Mouse (Mus musculus) layer of hippocampus, adult 2 months (tissue): ENCODE data around the gene Gns. TPM values are rescaled to one million over a fixed set of nuclear protein-coding genes. Genes with fewer than 3 reads are reported as not detected.

Source experiments
- DNase-seq, 2 experiments: peaks; one replicate each; pipeline ENCODE4 v3.0.0; 2022; ENCODE audit warnings: low spot score in 2 of 2
- H3K27ac ChIP-seq: fragments of 200-600 bp; 2 replicates; pipeline ENCODE4 v1.8.1; 2022
- H3K4me3 ChIP-seq: fragments of 200-600 bp; 2 replicates; pipeline ENCODE4 v1.8.1; 2022; ENCODE audit warnings: mild to moderate bottlenecking
- CTCF ChIP-seq: fragments of 200-600 bp; conservative IDR thresholded peaks from 2 replicates; pipeline ENCODE4 v1.8.1; 2022; ENCODE audit warnings: antibody characterized with exemption, mild to moderate bottlenecking, moderate library complexity
- total RNA-seq, 2 experiments: library from RNA; stranded (reverse); gene quantifications; 2 replicates each; pipeline ENCODE4 v1.2.3; 2021

The Gns gene
- total RNA-seq, 2 experiments from 2014 or later: 78.8 to 83.5 TPM

GRCm38 (mm10) chr10:121342260-121342659 is 22.6 kb upstream of the Gns start:
- Histone ChIP-seq H3K4me3 (no peak overlapping the region), H3K27ac (no peak overlapping the region)
- DNase-seq: no peak
- TF ChIP-seq CTCF: no peak

DNA sequence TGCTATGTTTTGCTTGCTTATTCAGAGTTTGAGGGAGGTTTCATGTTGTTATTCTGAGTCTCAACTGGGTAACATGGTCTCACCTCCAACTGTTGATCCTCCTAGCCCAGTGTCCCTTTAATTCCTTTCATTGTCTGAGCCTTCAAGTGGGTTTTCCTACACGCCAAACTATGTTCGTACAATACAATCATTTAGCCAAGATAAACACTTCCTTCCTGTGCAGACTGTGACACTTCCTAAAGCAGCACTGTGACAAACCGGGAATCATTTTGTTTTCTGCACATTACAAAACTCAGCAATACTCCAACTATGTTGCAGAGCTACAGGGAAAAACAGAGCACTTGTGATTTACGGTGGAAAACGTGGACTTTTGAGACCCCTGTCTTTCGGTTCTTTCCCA is 21.0 kb upstream of the Gns start:
- H3K27ac ChIP-seq: no peak overlapping the region
- DNase-seq: no peak
- no peak for TF ChIP-seq CTCF
- H3K4me3 ChIP-seq: no peak overlapping the region

GRCm38 (mm10) chr10:121349244-121349643 is 15.6 kb upstream of the Gns start:
- DNase-seq: no peak
- Histone ChIP-seq H3K27ac (no peak overlapping the region), H3K4me3 (no peak overlapping the region)
- no peak for TF ChIP-seq CTCF

GRCm38 (mm10) chr10:121350357-121351065 is 14.4 kb upstream of the Gns start:
- peak overlapping the region; percentile 57 for H3K4me3 ChIP-seq
- DNase-seq: no peak
- TF ChIP-seq CTCF: no peak
- no peak overlapping the region for H3K27ac ChIP-seq

DNA sequence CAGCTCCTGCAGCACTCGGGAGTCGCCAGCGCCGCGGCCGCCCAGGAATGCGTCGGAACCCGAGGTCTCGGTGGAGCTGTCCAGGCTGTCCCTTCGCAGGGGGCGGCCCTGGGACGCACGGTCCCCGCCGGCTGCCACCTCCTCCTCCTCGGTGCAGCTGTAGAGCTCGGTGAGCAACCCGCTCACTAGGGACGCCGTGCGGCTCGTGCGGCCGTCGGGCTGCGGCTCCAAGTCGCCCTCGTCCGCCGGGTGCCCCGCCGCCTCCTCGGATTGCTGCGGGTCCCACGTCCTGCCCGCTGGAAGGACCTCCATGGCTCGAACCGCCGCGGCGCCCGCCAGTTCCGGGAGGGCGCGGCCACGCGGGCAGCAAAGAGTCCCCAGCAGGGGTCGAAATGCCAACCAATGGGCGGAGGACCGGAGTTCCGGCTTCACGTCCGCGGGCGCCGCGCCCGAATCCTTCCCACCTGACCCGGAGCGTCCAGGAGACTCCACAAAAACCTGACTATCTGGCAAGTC is 13.8 kb upstream of the Gns start, which contains the start of gene Tbc1d30:
Gene Tbc1d30 (minus strand): TSS at position 213 of the 516 bp plus-strand sequence.
- Histone ChIP-seq H3K27ac (no peak within 1 kb of the TSS), H3K4me3 (peak within 1 kb of the TSS; percentile 57)
- no peak for DNase-seq
- TF ChIP-seq CTCF: no peak

DNA sequence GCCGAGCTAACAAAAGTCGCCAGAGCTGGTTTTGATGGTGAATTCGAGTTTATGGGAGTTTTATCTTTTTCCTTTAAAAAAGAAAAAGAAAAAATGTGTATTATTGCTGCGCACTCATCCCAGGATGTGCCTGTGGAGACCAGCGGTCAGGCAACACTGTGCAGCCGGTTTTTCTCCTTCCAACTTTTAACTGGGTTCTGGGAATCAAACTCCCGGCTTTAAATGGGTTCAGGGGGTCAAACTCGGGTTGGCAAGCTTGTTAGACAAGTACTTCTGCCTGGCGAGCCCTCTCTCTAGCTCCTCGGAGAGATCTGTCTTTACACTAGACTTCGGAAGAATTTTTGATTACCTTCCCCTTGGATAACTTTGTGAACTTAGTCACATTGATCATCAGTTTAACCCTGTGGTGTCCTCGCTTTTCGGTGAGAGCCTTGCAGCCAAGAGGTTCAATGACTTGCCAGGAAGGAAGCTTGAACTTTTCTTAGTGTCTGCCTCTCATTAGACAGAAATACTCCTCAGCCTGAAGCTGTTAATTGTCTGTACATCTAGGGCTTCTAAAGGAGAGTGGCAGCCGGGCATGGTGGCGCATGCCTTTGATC is 13.1 kb upstream of the Gns start:
- no peak for TF ChIP-seq CTCF
- DNase-seq: no peak
- Histone ChIP-seq H3K27ac (no peak overlapping the region), H3K4me3 (peak overlapping the region; percentile 57; the same call in 1 of the 2 replicates)

DNA sequence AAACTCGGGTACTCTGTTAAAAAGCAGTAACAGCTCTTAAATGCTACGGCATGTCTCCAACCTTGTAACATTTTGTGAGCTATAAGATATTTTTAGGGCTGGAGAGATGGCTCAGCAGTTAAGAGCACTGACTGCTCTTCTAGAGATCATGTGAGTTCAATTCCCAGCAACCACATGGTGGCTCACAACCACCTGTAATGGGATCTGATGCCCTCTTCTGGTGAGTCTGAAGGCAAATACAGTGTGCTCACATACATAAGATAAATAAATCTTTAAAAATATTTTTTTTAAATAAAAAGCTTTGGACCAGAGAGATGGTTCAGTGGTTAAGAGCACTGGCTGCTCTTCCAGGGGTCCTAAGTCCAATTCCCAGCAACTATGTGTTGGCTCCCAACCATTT is 4.5 kb upstream of the Gns start:
- Histone ChIP-seq H3K27ac (no peak overlapping the region), H3K4me3 (no peak overlapping the region)
- no peak for TF ChIP-seq CTCF
- DNase-seq: no peak

DNA sequence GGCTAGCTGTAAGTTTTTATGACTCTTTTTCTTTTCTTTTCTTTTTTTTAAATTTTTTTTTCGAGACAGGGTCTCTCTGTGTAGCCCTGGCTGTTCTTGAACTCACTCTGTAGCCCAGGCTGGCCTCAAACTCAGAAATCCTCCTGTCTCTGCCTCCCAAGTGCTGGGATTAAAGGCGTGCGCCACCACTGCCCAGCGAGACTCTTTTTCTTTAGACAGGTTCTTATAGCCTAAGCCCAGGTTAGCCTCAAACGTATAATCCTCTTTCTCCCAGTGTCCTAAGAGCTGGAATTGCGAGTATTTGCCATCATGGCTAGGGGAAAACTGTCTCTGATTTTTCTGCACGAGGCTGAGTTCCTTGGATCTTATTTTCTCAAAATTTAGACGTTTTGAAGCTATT is 1.7 kb upstream of the Gns start:
- Histone ChIP-seq H3K27ac (no peak overlapping the region), H3K4me3 (no peak overlapping the region)
- no peak for TF ChIP-seq CTCF
- DNase-seq: no peak

- H3K27ac ChIP-seq: peak overlapping the region; percentile 94
Measured at GRCm38 (mm10) chr10:121364306-121364705, 584 bp upstream of the Gns start.

DNA sequence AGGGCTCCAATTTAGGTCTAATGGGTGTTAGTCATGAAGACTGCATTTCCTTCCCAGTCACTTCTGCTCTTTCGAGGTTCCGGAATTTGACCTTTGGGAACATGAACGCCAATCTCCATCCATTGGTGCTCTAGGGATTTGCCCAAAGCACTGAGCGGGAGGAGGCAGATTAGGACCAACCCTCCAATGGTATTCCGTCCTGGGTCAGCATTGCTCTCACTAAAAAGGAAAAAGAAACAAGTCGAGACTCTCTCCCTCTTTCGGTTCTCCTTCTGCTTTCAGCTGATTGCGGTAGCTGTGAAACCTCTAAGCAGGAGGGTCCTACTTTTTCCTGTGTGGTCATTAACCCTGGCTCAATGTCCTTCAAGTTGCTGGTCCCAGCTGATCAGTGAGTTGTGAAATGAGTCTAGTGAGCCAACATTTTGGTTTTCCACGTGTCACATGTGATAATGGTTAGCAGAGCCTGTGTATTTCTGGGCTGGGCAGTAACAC is 937 bp downstream of the Gns start:
- DNase-seq: no peak
- no peak for TF ChIP-seq CTCF
- Histone ChIP-seq H3K4me3 (peak overlapping the region; percentile 66), H3K27ac (peak overlapping the region; percentile 94)

More at GRCm38 (mm10) chr10:121364306-121364705, 584 bp upstream of the Gns start:
- peak overlapping the region; percentile 66 for H3K4me3 ChIP-seq
- no peak for DNase-seq
- no peak for TF ChIP-seq CTCF

DNA sequence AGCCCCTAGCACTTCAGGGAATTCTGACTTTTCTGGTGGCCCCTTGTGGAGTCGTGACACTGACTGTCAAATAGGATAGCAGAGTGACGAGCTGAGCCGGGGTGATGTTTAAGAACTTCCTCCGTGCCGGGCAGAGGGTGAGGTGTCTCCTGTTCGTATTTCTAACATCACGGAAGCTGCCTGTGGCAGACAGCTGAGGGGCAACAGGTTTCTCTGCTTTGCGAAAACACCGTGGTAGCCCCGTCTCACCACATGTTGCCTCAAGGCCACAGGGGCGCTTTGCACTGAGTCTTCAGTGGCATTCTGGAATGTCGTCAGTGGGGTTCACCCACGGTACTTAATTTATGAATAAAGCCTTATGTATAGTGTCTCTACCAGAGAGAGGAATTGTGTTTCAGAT is 2.4 kb downstream of the Gns start:
- no peak for DNase-seq
- Histone ChIP-seq H3K27ac (no peak overlapping the region), H3K4me3 (no peak overlapping the region; the same call in 1 of the 2 replicates)
- no peak for TF ChIP-seq CTCF

- H3K4me3 ChIP-seq: no peak overlapping the region
- no peak for TF ChIP-seq CTCF
- no peak for DNase-seq
- no peak overlapping the region for H3K27ac ChIP-seq
Measured at GRCm38 (mm10) chr10:121367780-121368179, 2.9 kb downstream of the Gns start.

DNA sequence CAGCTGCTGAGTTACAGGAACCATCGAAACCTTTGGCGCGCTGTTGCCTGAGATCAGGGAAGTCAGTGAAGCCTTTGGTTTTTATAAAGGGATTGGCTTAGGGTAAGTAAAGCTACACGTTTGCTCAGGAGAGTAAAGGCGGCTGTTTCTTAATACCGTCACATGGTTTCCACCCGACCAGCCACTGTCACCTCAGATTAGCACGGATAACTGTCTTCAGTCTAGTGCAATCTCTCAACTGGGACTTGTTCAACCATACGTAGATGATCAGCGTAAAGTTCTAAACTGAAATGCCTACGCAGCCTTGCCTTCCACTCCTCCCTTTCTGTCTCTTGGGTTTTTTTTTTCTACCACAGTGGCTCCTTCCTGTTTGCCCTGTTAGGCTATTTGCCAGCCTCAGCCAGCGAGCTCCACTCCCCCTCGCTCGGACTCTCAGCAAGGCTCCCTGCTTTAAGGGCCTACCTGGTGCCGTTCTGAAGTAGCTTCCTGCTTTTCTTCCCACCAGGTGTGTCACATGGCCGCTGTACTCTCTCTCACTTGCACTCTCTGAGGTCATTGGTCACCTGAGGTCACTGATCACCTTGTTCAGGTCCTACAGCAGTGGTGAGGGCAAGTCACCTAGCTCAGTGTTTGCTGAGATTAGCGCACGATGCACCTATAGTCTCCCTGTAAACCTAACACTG is 4.0 kb downstream of the Gns start:
- no peak overlapping the region for H3K27ac ChIP-seq
- no peak for DNase-seq

More for the DNA sequence above, 4.0 kb downstream of the Gns start:
- H3K4me3 ChIP-seq: no peak overlapping the region
- no peak for TF ChIP-seq CTCF
